18 mouse cellular contexts compared by ENCODE assay signal in genomic region chr8:24333705-24334104, GRCm38 (mm10).
DNase-seq lines count a peak whose midpoint lies in the region; TF ChIP-seq lines count a peak whose summit lies in the region.
"Had no signal": no experiment of that assay in that cellular context is flagged by ENCODE, and none has a peak within 500 bp of the region (broad histone marks: within the 10 kb centered on the region; RNA-seq: fewer than 3 reads in every experiment).

No protein-coding gene starts in this region.

- peaks cover 9% of the 10 kb centered on the region for H3K4me1 ChIP-seq in E14TG2a.4 (replicated peaks; ENCODE audit: low read depth, low read length)
- H3K4me1 ChIP-seq: liver, embryonic 15.5 days; midbrain, embryonic 12.5 days had no signal

- no peak overlapping the region for H3K4me3 ChIP-seq in gastrocnemius, adult 2 months
- no peak overlapping the region for H3K4me3 ChIP-seq in layer of hippocampus, adult 2 months
- no peak overlapping the region for H3K4me3 ChIP-seq in E14TG2a.4 (replicated peaks; ENCODE audit: low read length)
- H3K4me3 ChIP-seq: liver, embryonic 15.5 days; midbrain, embryonic 12.5 days had no signal

- H3K9me3 ChIP-seq in E14TG2a.4 (ENCODE audit: low read length), result no peaks in the 10 kb centered on the region
- H3K9me3 ChIP-seq: liver, embryonic 15.5 days; midbrain, embryonic 12.5 days had no signal

- no peak for DNase-seq in gastrocnemius, adult 2 months
- DNase-seq in gastrocnemius, postnatal 4 days (ENCODE audit: low spot score in 2 of 2), result no peak
- no peak for DNase-seq in layer of hippocampus, adult 2 months (ENCODE audit: low spot score in 2 of 2)
- no peak for DNase-seq in layer of hippocampus, adult 11-12 months (ENCODE audit: low spot score)
- DNase-seq in adrenal gland, postnatal 14 days, result peak; percentile 12
- DNase-seq in urinary bladder, postnatal 36 days (ENCODE audit: low spot score in 2 of 2), result no peak
- DNase-seq: cerebellum, adult 9-11 months; embryo, embryonic 11 days; kidney, adult 11 months; kidney, postnatal 14 days; layer of hippocampus, adult 9-11 months; right cerebral cortex, adult 18-20 months; thymus, adult 18-20 months had no signal

- intact Hi-C loops in gastrocnemius, adult 2 months (cut with DNase I), result no loop called here

- H3K27ac ChIP-seq in gastrocnemius, adult 2 months, result no peak overlapping the region
- H3K27ac ChIP-seq in layer of hippocampus, adult 2 months, result no peak overlapping the region
- H3K27ac ChIP-seq: liver, embryonic 15.5 days; macrophage; midbrain, embryonic 12.5 days had no signal

- H3K36me3 ChIP-seq in E14TG2a.4 (ENCODE audit: insufficient read depth, low read length), result no peaks in the 10 kb centered on the region
- H3K36me3 ChIP-seq: G1E; liver, embryonic 15.5 days; midbrain, embryonic 12.5 days had no signal

- peak; percentile 27; the same call in 1 of the 2 replicates for TF ChIP-seq CTCF in gastrocnemius, adult 2 months (IDR thresholded peaks at IDR 0.05)
- TF ChIP-seq CTCF in layer of hippocampus, adult 2 months (conservative IDR thresholded peaks at IDR 0.05), result peak; percentile 64
- peak; percentile 37; the same call in 1 of the 2 replicates for TF ChIP-seq CTCF in E14TG2a.4 (conservative IDR thresholded peaks at IDR 0.05; ENCODE audit: low read length)

- H3K27me3 ChIP-seq in E14TG2a.4 (ENCODE audit: insufficient read depth, low read length), result no peaks in the 10 kb centered on the region; the same call in 1 of the 2 replicates
- H3K27me3 ChIP-seq: liver, embryonic 15.5 days; midbrain, embryonic 12.5 days had no signal
